ENCODE assay signal across 8 mouse cellular contexts in the genomic region with DNA sequence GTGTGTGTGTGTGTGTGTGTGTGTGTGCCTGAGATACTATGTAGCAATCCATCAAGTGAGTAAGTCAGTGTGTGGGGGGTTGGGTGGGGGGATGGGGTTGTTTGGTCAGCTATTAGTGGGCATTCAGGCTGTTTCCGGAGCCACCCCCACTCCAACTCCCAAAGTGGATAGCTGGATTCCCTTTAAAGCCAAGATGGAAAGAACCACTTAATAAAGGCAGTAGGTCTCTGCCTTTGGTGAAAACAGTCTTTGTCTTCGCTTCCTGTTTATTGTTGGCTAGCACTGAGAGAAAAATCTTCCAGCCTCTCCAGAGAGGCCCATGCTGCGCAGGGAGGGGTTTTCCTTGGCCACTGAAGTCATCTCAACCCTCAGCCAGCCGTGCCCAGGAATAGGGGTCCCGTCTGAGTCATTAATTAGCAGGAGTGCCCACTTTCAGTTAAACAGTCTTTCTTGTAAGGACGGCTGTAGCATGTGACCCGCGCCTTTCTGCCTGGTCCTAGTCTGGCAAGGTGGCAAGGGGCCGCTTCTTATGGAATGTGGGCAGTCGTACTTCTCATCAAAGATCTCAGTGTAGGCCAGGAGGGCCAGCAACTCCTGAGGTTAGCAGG. TPM values are rescaled to one million over a fixed set of nuclear protein-coding genes. Genes with fewer than 3 reads are reported as not detected.
DNase-seq lines count a peak whose midpoint lies in the region; ATAC-seq and TF ChIP-seq lines count a peak whose summit lies in the region.

No protein-coding gene starts in this region.

- H3K36me3 ChIP-seq in liver, postnatal 0 days (replicated peaks; ENCODE audit: insufficient read depth, low read length) = peaks cover 4% of the 10 kb centered on the region; the same call in 1 of the 2 replicates

- peaks cover 9% of the 10 kb centered on the region for H3K4me1 ChIP-seq in liver, postnatal 0 days (ENCODE audit: insufficient read depth)

- peak overlapping the region; percentile 44; the same call in 1 of the 2 replicates for H3K27ac ChIP-seq in liver, postnatal 0 days (ENCODE audit: low read depth)

- peak; percentile 27 for DNase-seq in ES-CJ7 (ENCODE audit: low read depth, low spot score)
- DNase-seq in embryo, embryonic 10.5 days (ENCODE audit: low spot score) = peak; percentile 39
- DNase-seq in heart, postnatal 4 days = peak; percentile 25
- DNase-seq in liver, postnatal 0 days = peak; percentile 45
- no peak for DNase-seq in left cerebral cortex, postnatal 14 days (ENCODE audit: low spot score in 2 of 2)
- DNase-seq in layer of hippocampus, adult 11-12 months (ENCODE audit: low spot score) = no peak
- DNase-seq in urinary bladder, postnatal 10 days (ENCODE audit: low spot score) = no peak

- H3K4me3 ChIP-seq in liver, postnatal 0 days (ENCODE audit: low read depth, low read length) = no peak overlapping the region

- TF ChIP-seq CTCF in liver, postnatal 0 days (IDR thresholded peaks at IDR 0.05; ENCODE audit: low read depth) = no peak

- peak; percentile 40 for ATAC-seq in liver, postnatal 0 days
- ATAC-seq in cerebellum, adult (ENCODE audit: insufficient number of reproducible peaks, low FRiP score, low TSS enrichment) = no peak

- WGBS in liver, postnatal 0 days (ENCODE audit: insufficient replicate concordance) = 51% methylated on average over 10 of the region's 10 CpGs

- H3K4me2 ChIP-seq in liver, postnatal 0 days (ENCODE audit: low read depth, low read length) = no peak overlapping the region

- H3K9ac ChIP-seq in liver, postnatal 0 days (replicated peaks) = no peak overlapping the region

- no peak for TF ChIP-seq EP300 in liver, postnatal 0 days (IDR thresholded peaks at IDR 0.05; ENCODE audit: low read depth)

- no peaks in the 10 kb centered on the region for H3K9me3 ChIP-seq in liver, postnatal 0 days (ENCODE audit: low read length)

- H3K27me3 ChIP-seq in liver, postnatal 0 days (ENCODE audit: insufficient read depth, low read length) = no peaks in the 10 kb centered on the region

- intact Hi-C loops in left cerebral cortex, postnatal 14 days (cut with DNase I) = no loop called here

RNA-seq across cellular contexts. Expression of gene Ano6, which starts 38.1 kb away (rescaled TPM):
- total RNA-seq in heart, postnatal 4 days (2021) = 10 to 100 TPM; 43.2 to 46.6 TPM
- 6.0 and 6.9 TPM in 2 replicates for polyA plus RNA-seq in liver, postnatal 0 days (2015; fragmentation: Nextera tagmentation; extraction: Ambion mirVana)
- total RNA-seq in left cerebral cortex, postnatal 14 days (2021) = 10 to 100 TPM; 16.9 to 22.0 TPM

Comparison
In these comparisons a context has a peak if more than half of its experiments do, and no peak if none do; other contexts are left out.
1. DNase-seq: peak in ES-CJ7 (single experiment), embryo, embryonic 10.5 days (single experiment), heart, postnatal 4 days (single experiment) and liver, postnatal 0 days (single experiment); none in left cerebral cortex, postnatal 14 days (0 of 2), layer of hippocampus, adult 11-12 months (single experiment) and urinary bladder, postnatal 10 days (single experiment).